Mouse (Mus musculus) ovary, postnatal 36 days (tissue): ENCODE results near the gene Cd63.

Experiments used
- DNase-seq: peaks from one replicate; pipeline ENCODE4 v3.0.0; 2022; ENCODE audit warnings: low spot score, mixed read lengths

Cd63 gene

DNA sequence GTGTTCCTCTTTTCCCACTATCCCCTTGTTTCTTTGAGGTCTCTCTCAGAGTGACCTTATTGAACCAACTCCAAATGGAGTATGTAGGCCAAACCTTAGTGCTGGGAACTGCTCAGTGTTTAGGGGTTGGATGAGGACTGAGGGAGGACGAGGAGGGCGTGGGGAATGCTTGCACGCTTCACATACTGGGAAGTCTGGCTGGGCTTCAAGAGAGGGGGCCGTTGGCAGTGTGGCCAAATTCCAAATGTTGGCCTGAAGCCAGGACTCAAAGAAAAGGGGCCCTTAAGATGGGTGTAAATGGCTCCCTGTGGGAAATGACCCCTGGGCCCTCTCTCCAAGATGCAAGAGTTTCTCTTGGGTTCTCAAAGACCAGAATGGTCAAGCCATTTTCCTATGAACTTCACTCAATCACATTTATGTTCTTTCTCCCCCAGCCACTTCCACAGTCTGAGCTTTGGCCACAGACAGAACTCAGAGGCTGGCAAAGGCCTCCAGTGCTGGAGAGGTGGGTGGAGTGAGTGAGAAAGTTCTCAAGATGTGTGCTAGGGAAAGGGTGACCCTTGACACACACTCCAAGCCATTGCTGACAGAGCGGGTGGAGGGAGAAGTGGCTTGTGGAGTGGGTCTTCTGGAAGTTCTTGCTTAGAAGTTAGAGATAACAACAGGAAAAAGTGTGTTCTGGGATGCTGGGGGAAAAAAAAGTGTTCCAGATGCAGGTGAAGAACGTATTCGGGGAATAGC is 29.0 kb downstream of the Cd63 start:
- DNase-seq = no peak

DNA sequence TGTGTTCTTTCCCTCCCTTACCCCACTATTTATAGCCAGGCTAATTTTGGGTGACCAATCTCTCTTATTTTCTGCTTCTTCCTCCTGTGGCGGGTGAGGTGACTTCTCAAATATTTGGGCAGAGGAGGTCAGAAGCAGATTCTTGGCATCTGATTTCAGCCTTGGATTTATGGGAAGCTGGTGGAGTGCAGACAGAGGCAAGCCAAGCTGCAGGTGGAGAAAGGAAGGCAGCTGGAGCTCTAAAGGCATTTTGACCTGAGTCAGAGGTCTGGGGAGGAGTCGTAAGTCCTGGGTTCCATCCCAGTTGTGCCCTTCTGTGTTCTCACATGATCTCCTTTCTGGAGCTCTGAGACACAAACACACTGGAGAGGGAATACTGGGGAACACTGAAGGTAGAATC is 30.7 kb downstream of the Cd63 start:
- no peak for DNase-seq

DNA sequence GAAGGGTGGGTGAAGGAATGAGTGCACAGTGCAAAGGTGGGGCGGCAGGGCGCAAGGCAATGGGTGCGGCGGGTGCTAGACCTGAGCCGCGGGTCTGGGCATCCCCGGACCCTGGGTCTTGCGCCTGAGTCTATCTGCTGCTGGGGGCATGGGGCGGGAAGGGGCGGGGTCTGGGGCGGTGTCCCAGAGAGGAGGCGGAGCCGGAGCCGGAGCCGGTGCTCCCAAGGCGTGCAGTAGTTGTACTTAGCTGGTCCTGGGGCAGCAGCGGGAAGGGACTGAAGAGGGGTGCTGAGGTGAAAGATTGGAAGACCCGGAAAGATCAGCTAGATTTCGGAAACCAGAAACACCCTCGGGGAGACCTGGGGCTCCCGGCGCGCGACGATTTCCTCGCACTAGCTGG is 32.8 kb downstream of the Cd63 start, which contains the start of gene Itga7:
Gene Itga7, plus strand, starts transcription at position 245 of the 400 bp plus-strand sequence.
- DNase-seq = no peak

DNA sequence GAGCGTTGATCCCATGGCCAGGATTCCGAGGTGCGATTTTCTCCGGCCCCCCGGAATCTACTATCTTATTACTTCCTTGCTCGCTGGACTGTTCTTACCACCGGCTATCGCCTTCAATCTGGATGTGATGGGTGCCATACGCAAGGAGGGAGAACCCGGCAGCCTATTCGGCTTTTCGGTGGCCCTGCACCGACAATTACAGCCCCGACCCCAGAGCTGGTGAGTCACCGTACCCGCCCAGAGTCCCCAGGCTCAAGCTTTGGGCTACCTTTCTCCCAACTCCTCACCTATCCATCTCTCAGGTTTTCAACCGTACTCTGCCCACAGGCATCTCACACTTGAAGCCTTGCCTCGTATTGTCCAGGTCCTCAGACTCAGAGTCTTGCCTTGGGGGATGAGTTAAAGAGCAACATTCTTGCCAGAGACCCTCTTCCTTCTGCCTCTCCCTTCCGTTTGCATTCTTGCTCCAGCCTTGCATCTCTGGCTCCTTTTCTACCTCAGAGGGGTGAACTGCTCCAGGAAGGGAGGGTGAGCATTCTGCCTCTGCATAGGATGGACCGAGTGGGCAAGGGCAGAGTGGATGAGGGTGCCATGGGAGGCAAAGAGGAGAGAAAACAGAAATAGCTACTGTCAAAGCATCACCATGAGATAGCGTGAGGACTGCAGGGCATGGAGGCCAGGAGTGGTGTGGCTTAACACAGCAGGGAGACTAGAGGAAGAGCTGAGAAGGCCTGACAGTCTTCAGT is 33.4 kb downstream of the Cd63 start:
- no peak for DNase-seq

DNA sequence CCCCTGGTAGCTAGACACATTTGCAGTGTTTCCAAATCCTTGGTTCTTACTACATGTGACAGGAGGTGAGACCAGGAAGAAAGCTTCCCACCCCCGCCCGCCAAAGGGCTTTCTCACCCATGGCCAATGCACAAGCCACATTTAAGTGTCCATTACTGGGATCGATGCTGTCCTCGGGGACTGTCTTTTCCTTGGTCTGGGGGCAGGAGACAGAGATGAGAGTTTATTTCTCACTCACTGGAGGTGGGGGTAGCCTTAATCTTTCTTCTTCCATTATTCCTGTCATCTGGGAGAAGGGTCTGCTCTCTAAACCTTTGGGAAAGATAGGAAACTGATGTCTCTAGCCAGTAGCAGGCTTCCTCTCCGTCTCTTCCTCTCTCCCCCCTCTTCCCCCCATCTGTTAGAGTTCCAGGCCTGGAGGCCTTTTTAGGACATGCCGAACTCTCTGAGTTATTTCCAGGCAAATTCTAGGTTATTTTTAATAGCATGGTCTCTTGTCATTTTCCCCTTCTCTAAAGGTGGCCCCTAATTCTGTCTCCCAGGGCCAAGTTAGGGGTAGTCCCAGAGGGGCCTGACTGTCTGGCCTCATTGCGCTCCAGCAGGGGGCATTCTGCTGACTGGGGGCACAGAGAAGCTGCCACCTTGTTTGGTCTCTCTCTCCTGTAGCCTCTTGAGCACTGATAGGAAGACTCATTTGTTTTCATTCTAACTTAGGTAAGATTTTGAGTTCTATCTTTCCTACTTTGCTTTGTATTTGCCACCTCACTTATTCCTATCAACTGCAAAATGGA is 34.4 kb downstream of the Cd63 start:
- DNase-seq = no peak

DNA sequence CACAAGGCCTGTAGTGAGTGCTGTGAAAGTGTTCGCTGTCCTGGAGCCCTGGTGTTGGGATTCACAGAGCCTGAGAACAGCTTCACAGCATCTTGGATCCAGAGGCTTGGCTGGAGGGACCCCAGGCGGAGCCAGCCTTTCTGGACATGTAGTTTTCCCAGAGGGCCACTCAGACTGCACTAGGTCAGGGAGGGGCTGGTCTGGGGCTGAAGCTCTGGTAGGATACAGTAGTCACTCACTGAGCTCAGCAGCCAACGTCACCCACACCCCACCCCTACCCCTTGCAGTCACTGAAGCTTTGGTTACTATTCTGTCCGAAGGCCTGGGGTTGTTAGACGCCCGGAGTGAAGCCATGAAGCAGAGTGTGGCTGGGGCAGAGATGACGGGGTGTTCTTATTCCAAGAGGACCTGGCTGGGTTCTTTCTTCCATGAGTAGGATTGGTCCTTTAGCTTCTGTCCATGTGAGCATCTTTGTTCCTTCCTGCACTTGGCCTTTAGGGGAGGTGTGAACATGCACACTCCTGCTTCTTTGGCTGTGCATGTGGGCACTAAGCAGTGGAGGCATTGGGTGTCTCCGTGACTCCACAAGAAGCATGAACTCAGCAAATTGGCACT is 35.1 kb downstream of the Cd63 start:
- no peak for DNase-seq

DNA sequence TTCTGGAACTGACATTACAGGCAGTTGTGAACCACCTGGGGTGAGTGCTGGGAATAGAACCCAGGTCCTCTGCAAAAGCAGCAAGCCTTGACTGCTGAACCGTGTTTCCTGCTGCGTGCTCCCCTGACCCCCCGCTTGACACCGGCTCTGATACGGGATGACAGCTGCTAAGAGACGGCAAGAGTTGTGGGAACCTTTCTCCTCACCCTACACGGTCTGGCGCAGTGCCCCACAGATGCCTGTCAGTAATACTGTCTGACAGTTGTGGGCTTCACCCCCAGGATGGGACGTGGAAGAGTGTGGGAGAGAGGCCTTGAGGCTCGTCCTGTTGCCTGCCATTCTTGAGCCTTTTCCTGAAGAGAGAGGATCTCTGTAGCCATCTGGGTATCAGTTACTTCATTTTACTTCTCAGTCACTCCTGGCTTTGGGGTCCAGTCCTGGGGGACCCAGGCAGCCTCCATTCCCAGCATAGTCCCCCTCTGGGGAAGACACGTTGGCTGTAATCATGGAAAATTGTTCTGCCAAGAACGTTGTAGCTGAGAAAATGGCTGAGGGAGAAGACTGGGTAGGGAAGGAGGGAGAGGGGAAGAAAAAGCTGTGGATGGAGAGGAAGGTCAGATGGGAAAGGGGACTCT is 37.1 kb downstream of the Cd63 start:
- DNase-seq = no peak

DNA sequence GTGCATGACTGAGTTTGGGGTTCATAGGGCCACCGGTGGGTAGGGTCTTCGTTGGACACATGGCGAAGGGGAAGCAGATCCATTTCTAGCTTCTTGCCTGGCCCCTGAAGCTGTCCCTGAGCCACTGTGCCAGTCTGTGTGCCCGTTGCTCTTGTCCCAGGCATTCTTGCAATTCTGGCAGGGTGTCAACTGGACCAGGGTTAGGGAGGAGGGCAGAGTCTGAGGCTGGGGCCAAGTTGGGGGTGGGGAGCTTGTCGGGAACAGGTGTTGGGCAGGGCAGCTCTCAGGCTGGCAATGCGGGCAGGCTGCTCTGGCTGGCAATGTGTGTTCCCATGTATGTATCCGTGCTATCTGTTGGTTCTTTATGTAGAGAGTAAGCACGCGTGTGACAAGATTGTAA is 37.7 kb downstream of the Cd63 start:
- DNase-seq = peak; percentile 49

DNA sequence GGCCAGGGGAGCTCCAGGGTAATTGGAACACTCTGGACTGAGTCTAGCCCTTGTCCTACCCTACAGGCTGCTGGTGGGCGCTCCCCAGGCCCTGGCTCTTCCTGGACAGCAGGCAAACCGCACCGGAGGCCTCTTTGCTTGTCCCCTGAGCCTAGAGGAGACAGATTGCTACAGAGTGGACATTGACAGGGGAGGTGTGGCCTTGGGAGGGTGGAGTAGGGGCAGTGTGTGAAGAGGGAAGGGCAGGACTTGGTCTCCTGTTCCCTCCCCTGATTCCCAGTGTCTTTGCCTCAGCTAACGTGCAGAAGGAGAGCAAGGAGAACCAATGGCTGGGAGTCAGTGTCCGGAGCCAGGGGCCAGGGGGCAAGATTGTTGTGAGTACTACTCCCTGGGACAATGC is 38.2 kb downstream of the Cd63 start:
- no peak for DNase-seq

DNA sequence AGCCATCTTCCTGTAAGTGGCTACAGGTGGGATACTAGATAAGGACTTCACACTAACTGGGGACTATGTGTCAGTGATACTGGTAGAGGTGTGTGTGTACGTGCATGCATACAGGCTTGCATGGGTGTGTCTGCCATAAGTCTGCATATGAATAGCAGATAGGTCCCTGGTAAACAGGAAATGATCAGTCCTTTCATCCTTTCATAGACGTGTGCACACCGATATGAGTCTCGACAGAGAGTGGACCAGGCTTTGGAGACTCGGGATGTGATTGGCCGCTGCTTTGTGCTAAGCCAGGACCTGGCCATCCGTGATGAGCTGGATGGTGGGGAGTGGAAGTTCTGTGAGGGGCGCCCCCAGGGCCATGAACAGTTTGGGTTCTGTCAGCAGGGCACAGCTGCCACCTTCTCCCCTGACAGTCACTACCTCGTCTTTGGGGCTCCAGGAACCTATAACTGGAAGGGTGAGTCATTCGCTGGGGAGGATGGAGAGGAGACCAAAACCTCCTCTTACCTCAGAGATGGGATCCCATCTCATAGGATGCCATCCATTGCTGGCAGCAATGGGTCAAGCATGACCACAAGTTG is 39.8 kb downstream of the Cd63 start:
- no peak for DNase-seq

DNA sequence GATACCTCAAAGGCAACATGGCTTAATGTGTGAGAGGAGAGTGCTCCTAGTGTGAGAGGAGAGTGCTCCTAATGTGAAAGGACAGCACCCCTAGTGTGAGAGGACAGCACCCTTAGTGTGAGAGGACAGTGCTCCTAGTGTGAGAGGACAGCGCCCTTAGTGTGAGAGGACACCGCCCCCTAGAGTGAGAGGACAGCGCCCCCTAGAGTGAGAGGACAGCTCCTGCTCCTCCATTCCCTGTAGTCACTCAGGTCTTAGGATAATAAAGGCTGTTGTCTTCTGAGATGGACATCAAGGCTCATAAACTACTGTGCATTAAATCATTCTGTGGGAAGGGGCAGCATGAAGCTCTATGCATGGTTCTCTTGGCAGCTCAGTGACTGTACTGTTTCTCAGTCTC is 44.9 kb downstream of the Cd63 start:
- DNase-seq = no peak

DNA sequence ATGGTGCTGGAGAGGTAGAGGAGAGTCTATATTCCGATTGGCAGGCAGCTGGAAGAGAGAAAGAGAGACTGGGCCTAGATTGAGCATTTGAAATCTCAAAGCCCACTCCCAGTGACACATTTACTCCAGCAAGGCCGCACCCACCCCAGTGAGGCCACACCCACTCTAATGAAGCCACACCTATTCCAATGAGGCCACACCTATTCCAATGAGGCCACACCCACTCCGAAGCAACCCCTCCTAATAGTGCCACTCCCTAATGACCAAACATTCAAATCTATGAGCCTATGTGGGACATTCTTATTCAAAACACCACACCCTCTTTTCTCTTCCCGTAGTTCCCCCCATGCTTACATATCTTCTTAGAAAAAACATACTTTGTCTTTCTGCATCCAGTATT is 46.7 kb downstream of the Cd63 start:
- no peak for DNase-seq

DNA sequence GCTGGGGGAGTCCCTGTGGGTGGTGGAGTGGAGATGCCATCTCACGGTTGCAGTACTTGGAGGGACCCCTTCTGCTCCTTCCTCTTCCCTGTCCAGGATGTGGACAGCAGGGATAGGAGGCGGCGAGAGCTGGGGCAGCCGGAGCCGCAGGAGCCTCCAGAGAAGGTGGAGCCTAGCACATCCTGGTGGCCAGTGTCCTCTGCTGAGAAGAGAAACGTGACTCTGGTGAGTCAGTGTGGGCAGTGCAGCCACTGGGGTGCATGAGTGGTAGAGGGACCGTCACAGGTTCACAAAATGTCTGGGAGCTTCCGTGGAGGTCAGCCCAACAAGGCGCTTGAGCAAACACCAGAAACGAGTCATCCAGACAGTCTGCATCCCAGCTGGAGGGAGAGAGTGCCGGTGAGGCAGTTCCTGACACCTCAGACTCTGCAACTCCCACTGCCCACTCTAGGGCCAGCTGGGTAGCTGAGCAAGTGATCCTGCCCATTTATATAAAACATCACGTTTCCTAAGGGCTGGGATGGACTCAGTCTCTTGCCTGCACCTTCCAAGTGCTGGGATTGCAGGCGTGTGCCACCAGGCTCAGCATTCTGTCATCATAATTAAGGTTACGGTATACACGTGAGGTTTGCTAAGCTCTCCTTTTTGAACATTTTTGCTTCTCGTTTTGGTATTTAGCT is 49.6 kb downstream of the Cd63 start:
- DNase-seq = no peak

DNA sequence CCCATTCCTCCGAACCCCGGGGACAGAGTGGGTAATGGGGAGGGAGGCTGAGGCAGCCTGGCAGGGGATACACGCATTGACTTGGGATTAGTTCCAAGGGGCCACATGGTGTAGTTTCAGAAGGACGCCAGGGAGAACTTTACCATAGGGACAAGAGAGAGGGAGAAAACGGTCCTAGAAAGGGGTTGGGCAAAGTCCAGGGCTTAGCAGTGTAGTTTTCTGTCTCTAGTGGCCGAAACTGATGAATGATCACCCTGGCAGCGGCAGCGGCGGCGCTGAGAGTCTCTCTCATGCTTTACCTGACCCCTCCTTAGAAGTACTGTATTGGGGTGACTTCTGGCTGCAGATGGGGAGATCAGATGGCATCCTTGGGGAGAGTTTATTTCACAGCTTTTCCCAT is 57.6 kb downstream of the Cd63 start:
- DNase-seq = no peak

DNA sequence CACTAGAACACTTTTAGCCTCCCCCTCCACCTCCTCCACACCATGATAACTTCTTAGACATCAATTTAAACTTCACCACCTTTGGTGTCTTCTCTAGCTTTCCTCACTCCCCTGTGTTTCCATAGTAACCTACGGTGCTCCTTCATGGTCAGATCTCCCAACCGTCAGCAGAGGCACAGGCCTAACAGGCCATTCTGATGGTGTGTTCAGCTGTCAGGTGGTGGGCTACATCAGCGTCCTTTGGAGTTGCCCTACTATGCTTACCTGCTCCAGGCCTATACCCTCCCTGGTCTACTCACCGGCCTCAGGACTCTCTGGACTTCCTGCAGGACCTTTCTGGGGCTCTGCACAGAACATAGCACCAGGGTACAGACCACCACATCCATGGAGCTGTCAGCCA is 59.4 kb downstream of the Cd63 start:
- no peak for DNase-seq

DNA sequence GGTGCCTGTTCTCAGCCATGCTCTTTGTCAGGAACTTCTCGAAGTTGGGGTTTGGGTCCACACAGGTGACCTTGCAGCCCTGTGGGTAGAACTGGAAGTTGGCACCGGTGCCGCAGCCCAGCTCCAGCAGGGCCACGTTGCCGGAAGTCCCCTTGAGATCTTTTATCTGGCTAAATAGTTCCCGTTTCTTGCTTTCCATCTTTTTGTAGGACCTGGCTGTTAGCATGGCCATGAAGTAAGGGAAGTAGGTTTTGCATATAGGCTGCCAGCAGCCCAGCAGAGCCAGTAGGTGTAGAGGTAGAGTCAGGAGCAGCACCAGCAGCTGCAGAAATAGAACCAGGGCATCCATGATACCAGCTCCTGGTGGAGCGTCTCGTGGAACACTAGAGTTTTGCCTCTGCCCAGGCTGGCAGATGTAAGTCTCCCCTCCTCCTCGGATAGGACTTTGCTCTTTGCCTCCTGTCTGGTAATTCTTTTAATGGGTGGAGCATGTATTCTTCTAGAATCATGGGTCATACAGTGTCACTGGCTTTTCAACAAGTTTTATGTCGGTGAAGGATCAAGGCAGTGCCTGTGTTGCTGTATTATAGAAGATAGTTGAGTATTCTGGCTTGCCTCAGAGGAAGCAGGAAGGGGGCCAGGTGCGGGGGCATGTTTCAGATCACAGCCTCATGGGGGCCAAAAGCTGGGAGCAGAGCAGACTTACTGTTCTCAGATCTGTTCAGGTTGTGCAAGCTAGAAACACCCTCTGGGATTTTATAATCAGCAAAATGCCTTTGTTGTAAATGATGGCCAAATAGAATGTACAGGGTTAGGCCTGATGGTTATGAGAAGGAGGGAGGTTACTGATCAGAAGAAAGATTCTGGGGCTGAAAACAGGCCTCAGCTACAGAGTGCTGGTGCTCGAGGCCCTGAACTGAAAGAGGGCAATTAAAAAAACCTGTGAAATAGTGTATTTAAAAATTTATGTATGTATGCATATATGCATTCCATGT is 60.1 kb downstream of the Cd63 start, which contains the start of gene Mettl7b:
Gene Mettl7b, minus strand, starts transcription at position 399 of the 995 bp plus-strand sequence.
- DNase-seq = no peak
